Mouse (Mus musculus): ENCODE measurements at regions not wholly inside any gene's neighbourhood (a gene's known extent, or its start where the extent isn't known, plus 50 kb on each side); places are given as distances from the start of the nearest gene placed in this dataset.

DNA sequence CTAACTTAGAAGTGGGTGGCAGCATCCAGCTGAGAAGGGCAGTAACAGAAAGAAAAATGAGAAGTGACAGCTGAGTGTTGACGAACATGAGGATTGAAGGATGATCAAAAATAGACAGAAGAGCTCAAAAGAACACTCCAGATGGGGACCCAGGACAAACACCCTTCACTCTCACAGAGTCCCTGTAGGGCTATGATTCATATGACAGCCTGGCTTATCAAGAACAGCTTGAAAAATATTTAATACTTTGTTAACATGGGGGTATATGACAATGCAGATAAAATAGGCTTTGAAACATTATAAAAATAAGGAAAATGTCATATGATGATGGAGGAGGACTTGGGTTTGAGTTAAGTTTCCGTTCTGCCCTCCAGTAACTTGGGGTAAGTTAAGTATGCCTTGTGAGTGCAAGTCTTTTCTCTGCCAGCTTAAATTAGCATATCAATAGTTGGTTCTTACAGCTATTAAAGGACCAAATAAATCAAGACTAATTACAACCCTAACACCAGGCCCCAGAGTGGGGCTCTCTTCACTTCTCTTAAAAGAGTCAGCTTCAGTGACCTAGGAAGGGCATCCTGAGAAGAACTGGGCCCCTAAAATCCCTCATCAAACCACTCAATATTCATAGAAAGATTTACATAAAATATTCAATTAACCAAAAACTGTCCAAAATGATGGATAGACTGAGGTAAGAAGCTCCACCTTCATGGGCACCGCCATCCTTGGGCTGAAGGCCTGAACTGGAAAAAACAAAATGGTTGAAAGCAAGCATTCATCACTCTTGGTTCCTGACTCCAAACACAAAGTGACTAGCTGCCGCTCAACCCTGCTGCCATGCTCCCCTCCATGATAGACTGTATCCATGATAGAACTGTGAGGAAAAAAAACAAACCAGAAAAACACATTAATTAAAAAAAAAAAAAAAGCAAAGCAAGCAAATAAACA lies 198.6 kb upstream of the Gcfc2 start:
- WGBS = 70% methylated on average over 4 of the region's 4 CpGs
- H3K27ac ChIP-seq (ENCODE audit: low read depth, low read length) = no peak overlapping the region
- H3K36me3 ChIP-seq (ENCODE audit: insufficient read depth, low read length) = no peaks in the 10 kb centered on the region
- no peak overlapping the region for H3K9ac ChIP-seq (replicated peaks; ENCODE audit: low read length, poor library complexity, severe bottlenecking)
- H3K9me3 ChIP-seq (ENCODE audit: low read length) = no peaks in the 10 kb centered on the region
- no peak overlapping the region for H3K4me2 ChIP-seq (ENCODE audit: low read depth, low read length, poor library complexity, severe bottlenecking)
- ATAC-seq (ENCODE audit: low FRiP score) (no peak), DNase-seq (ENCODE audit: low spot score) (peak; percentile 33)
- H3K4me3 ChIP-seq (ENCODE audit: low read depth, low read length) = no peak overlapping the region
- H3K4me1 ChIP-seq (ENCODE audit: insufficient read depth, low read length) = no peaks in the 10 kb centered on the region
- no peaks in the 10 kb centered on the region for H3K27me3 ChIP-seq (ENCODE audit: insufficient read depth, low read length)
- no peak for TF ChIP-seq CTCF (IDR thresholded peaks at IDR 0.05)

DNA sequence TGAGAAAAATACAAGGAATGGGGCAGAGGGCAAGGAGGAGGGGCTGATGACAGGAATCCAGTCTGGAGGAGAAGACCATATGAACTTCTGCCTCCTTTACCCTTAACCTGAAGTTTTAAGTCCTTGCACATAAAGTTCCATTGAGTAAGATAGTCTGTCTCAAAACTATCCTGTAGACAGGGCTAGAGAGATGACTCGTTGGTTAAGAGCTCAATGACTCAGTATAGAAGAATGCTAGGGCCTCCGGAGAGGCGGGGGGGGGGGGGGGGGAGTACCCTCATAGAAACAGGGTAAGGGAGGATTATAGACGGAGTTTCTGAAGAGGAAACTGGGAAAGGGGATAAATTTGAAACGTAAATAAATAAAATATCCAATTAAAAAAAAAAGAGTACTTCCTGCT lies 191.8 kb upstream of the Gcfc2 start:
- ATAC-seq (ENCODE audit: low FRiP score) (no peak), DNase-seq (ENCODE audit: low spot score) (no peak)
- Histone ChIP-seq H3K27ac (ENCODE audit: low read depth, low read length) (no peak overlapping the region), H3K9ac (replicated peaks; ENCODE audit: low read length, poor library complexity, severe bottlenecking) (no peak overlapping the region), H3K27me3 (ENCODE audit: insufficient read depth, low read length) (no peaks in the 10 kb centered on the region), H3K4me2 (ENCODE audit: low read depth, low read length, poor library complexity, severe bottlenecking) (no peak overlapping the region), H3K4me3 (ENCODE audit: low read depth, low read length) (no peak overlapping the region), H3K4me1 (ENCODE audit: insufficient read depth, low read length) (no peaks in the 10 kb centered on the region), H3K9me3 (ENCODE audit: low read length) (no peaks in the 10 kb centered on the region), H3K36me3 (ENCODE audit: insufficient read depth, low read length) (no peaks in the 10 kb centered on the region)
- TF ChIP-seq CTCF (IDR thresholded peaks at IDR 0.05) = no peak
- WGBS = 79% methylated on average over 5 of the region's 5 CpGs

DNA sequence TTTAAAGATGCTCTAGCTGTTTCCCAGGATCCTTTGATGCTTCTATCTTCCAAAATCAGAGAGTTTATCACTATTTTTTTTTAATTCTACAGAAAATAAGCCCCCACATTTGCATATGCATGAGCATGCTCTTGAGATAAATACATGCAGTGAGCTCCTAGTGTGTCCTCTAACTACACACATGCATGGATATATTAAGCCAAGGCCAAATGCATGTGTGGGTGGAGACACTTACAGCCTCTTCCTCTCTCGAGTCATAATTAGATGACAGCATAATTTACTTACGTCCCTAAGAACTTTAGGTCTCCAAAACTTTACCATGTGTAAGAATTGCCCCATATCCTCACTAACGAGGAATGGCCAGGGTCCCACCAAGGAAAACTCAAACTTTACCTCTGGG lies 189.9 kb upstream of the Gcfc2 start:
- ATAC-seq (ENCODE audit: low FRiP score) = no peak
- H3K36me3 ChIP-seq (ENCODE audit: insufficient read depth, low read length) = no peaks in the 10 kb centered on the region
- no peak for TF ChIP-seq CTCF (IDR thresholded peaks at IDR 0.05)
- no peak for DNase-seq (ENCODE audit: low spot score)
- no peaks in the 10 kb centered on the region for H3K27me3 ChIP-seq (ENCODE audit: insufficient read depth, low read length)
- H3K4me3 ChIP-seq (ENCODE audit: low read depth, low read length) = no peak overlapping the region
- no peaks in the 10 kb centered on the region for H3K4me1 ChIP-seq (ENCODE audit: insufficient read depth, low read length)
- H3K4me2 ChIP-seq (ENCODE audit: low read depth, low read length, poor library complexity, severe bottlenecking) = no peak overlapping the region
- no peak overlapping the region for H3K9ac ChIP-seq (replicated peaks; ENCODE audit: low read length, poor library complexity, severe bottlenecking)
- 78% methylated on average over 3 of the region's 3 CpGs for WGBS
- no peaks in the 10 kb centered on the region for H3K9me3 ChIP-seq (ENCODE audit: low read length)
- no peak overlapping the region for H3K27ac ChIP-seq (ENCODE audit: low read depth, low read length)

DNA sequence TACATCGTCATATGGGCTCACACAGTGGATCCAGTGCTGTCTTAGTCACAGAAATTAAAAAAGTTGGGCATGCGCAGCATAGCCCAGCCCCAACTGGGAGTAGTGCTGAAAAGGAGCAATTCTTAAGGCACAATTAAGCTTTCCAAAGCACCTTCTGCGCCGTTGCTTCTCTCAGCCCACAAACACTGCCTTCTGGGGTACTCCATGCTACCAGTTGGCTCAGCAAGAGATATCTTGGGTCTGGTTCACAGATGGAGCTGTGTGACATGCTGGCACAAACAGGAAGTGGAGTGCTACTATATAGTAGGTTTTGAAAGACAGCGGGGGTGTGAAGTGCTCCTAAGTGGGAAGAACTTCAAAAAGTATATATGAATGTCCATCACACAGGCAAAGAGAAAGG lies 185.0 kb upstream of the Gcfc2 start:
- ATAC-seq (ENCODE audit: low FRiP score) (no peak), DNase-seq (ENCODE audit: low spot score) (no peak)
- Histone ChIP-seq H3K9ac (replicated peaks; ENCODE audit: low read length, poor library complexity, severe bottlenecking) (no peak overlapping the region), H3K4me1 (ENCODE audit: insufficient read depth, low read length) (no peaks in the 10 kb centered on the region), H3K4me3 (ENCODE audit: low read depth, low read length) (no peak overlapping the region), H3K27ac (ENCODE audit: low read depth, low read length) (no peak overlapping the region), H3K36me3 (ENCODE audit: insufficient read depth, low read length) (no peaks in the 10 kb centered on the region), H3K9me3 (ENCODE audit: low read length) (no peaks in the 10 kb centered on the region), H3K27me3 (ENCODE audit: insufficient read depth, low read length) (no peaks in the 10 kb centered on the region), H3K4me2 (ENCODE audit: low read depth, low read length, poor library complexity, severe bottlenecking) (no peak overlapping the region)
- no peak for TF ChIP-seq CTCF (IDR thresholded peaks at IDR 0.05)
- 87% methylated on average over 5 of the region's 5 CpGs for WGBS

DNA sequence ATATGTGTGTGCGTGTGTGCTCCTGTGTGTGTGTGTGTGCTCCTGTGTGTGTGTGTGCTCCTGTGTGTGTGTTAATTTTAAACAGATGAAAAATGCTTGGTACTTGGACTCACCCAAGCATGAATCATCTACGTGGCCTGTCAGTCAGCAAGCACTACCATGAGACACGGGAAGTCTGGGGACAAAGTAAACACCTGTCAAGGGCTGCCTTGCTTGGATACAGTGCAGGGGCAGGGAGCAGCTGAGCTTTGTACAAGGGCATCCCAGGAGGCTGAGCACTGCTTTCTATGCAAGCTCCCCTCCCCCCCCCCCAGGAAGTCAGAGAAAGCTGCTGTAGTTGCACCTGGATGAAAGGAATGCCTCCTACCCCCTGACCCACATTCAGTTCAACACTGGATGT lies 173.8 kb upstream of the Gcfc2 start:
- Histone ChIP-seq H3K27me3 (ENCODE audit: insufficient read depth, low read length) (no peaks in the 10 kb centered on the region), H3K36me3 (ENCODE audit: insufficient read depth, low read length) (no peaks in the 10 kb centered on the region), H3K9me3 (ENCODE audit: low read length) (no peaks in the 10 kb centered on the region), H3K9ac (replicated peaks; ENCODE audit: low read length, poor library complexity, severe bottlenecking) (no peak overlapping the region), H3K4me2 (ENCODE audit: low read depth, low read length, poor library complexity, severe bottlenecking) (no peak overlapping the region), H3K4me3 (ENCODE audit: low read depth, low read length) (no peak overlapping the region), H3K27ac (ENCODE audit: low read depth, low read length) (no peak overlapping the region), H3K4me1 (ENCODE audit: insufficient read depth, low read length) (no peaks in the 10 kb centered on the region)
- 55% methylated on average over 3 of the region's 3 CpGs for WGBS
- no peak for TF ChIP-seq CTCF (IDR thresholded peaks at IDR 0.05)
- DNase-seq (ENCODE audit: low spot score) = no peak
- no peak for ATAC-seq (ENCODE audit: low FRiP score)

DNA sequence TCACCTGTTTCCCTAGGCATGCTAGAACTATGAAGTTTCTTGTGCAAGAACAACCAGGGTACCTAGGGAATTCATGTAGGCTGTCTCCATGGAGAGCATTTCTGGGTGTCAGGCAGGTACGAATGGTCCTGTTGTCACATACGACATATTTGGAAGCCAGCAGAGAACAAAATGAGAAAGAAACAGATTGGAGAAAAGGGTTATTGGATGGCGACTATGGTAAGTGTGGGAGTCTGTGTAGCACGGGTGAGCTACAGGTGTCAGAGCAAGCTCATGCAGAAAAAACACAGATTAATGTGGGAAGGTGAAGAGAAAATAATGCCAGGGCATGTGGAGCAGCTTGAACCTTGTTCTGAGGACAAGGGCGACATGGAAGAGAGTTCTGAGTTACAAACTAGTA lies 171.8 kb upstream of the Gcfc2 start:
- Histone ChIP-seq H3K36me3 (ENCODE audit: insufficient read depth, low read length) (no peaks in the 10 kb centered on the region), H3K9ac (replicated peaks; ENCODE audit: low read length, poor library complexity, severe bottlenecking) (no peak overlapping the region), H3K27ac (ENCODE audit: low read depth, low read length) (no peak overlapping the region), H3K9me3 (ENCODE audit: low read length) (no peaks in the 10 kb centered on the region), H3K4me1 (ENCODE audit: insufficient read depth, low read length) (no peaks in the 10 kb centered on the region), H3K4me2 (ENCODE audit: low read depth, low read length, poor library complexity, severe bottlenecking) (no peak overlapping the region), H3K27me3 (ENCODE audit: insufficient read depth, low read length) (no peaks in the 10 kb centered on the region), H3K4me3 (ENCODE audit: low read depth, low read length) (no peak overlapping the region)
- WGBS = 94% methylated on average over 5 of the region's 5 CpGs
- no peak for DNase-seq (ENCODE audit: low spot score)
- ATAC-seq (ENCODE audit: low FRiP score) = no peak
- no peak for TF ChIP-seq CTCF (IDR thresholded peaks at IDR 0.05)
